10 mouse cellular contexts compared by ENCODE assay signal in the genomic region with DNA sequence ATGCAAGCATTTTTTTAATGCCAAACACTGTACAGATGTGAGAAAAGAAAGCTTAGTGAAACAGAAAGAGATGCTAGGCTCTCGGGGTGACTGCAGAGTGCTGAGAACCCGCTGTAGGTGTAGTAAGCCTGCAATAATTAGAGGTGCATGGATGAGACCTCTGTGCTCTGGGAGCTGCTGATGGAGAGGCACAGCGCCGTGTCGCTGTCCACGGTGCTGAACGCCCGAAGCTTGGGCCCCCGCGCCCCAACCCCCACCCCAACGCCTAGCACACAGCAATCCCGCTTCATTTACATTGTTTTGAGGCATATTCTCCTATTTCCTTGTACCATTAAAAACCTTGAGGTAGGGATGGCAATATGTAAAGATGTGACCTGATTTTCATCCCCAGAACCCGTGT. TPM values are rescaled to one million over a fixed set of nuclear protein-coding genes. Genes with fewer than 3 reads are reported as not detected.
DNase-seq lines count a peak whose midpoint lies in the region; ATAC-seq lines count a peak whose summit lies in the region.
"Had no signal": no experiment of that assay in that cellular context is flagged by ENCODE, and none has a peak within 500 bp of the region (broad histone marks: within the 10 kb centered on the region; RNA-seq: fewer than 3 reads in every experiment).

No protein-coding gene starts in this region.

- H3K9me3 ChIP-seq in forebrain, embryonic 14.5 days (replicated peaks; ENCODE audit: control insufficient read depth, low read length), result no peaks in the 10 kb centered on the region
- H3K9me3 ChIP-seq in forebrain, embryonic 12.5 days, result no peaks in the 10 kb centered on the region

- no peak for DNase-seq in forebrain, embryonic 14.5 days (ENCODE audit: low spot score)
- peak; percentile 39 for DNase-seq in lung, postnatal 14 days
- DNase-seq in lung, postnatal 36 days, result no peak
- peak; percentile 13 for DNase-seq in c-Kit-positive CD71-negative TER-119-negative erythroid progenitor cells, embryonic 14.5 days (ENCODE audit: low read depth)
- DNase-seq in right cerebral cortex, postnatal 14 days, result no peak
- DNase-seq in cerebellum, adult 9-11 months, result no peak

- H3K27me3 ChIP-seq in forebrain, embryonic 14.5 days (replicated peaks; ENCODE audit: control insufficient read depth, insufficient read depth, low read length), result peaks cover 9% of the 10 kb centered on the region
- H3K27me3 ChIP-seq in forebrain, embryonic 12.5 days, result peaks cover 39% of the 10 kb centered on the region

- peaks cover 6% of the 10 kb centered on the region for H3K4me1 ChIP-seq in forebrain, embryonic 14.5 days (ENCODE audit: control insufficient read depth, insufficient read depth, low read length)
- H3K4me1 ChIP-seq in forebrain, embryonic 12.5 days, result peaks cover 23% of the 10 kb centered on the region

- no peak for ATAC-seq in forebrain, embryonic 14.5 days
- no peak for ATAC-seq in forebrain, embryonic 12.5 days (ENCODE audit: low FRiP score)
- ATAC-seq in megakaryocyte progenitor cell, adult 5-6 weeks (replicated peaks; ENCODE audit: poor library complexity), result peak; percentile 61; the same call in 1 of the 2 replicates

- no peak overlapping the region for H3K4me2 ChIP-seq in forebrain, embryonic 14.5 days (ENCODE audit: low read length)
- no peak overlapping the region for H3K4me2 ChIP-seq in forebrain, embryonic 12.5 days
- H3K4me2 ChIP-seq: heart, embryonic 11.5 days had no signal

- H3K36me3 ChIP-seq in forebrain, embryonic 14.5 days (ENCODE audit: control insufficient read depth, insufficient read depth, low read length), result no peaks in the 10 kb centered on the region
- no peaks in the 10 kb centered on the region for H3K36me3 ChIP-seq in forebrain, embryonic 12.5 days (replicated peaks)

- H3K27ac ChIP-seq in forebrain, embryonic 14.5 days (ENCODE audit: low read depth, low read length), result no peak overlapping the region
- no peak overlapping the region for H3K27ac ChIP-seq in forebrain, embryonic 12.5 days
- H3K27ac ChIP-seq: macrophage had no signal

- WGBS in forebrain, embryonic 14.5 days, result 8% methylated on average over 13 of the region's 13 CpGs
- 8% methylated on average over 13 of the region's 13 CpGs for WGBS in forebrain, embryonic 12.5 days

- H3K9ac ChIP-seq in forebrain, embryonic 14.5 days (ENCODE audit: low read length), result peak overlapping the region; percentile 13; the same call in 1 of the 2 replicates
- no peak overlapping the region for H3K9ac ChIP-seq in forebrain, embryonic 12.5 days

- no peak overlapping the region for H3K4me3 ChIP-seq in forebrain, embryonic 14.5 days (ENCODE audit: low read depth, low read length)
- no peak overlapping the region for H3K4me3 ChIP-seq in forebrain, embryonic 12.5 days (replicated peaks)

RNA-seq across cellular contexts. Expression of a gene that starts 3.3 kb away (rescaled TPM):
- 40.4 and 51.4 TPM in 2 replicates for polyA plus RNA-seq in forebrain, embryonic 14.5 days (2014; fragmentation: Nextera tagmentation; extraction: Ambion mirVana)
- 21.7 and 23.3 TPM in 2 replicates for polyA plus RNA-seq in forebrain, embryonic 12.5 days (2016; fragmentation: Nextera tagmentation; extraction: Ambion mirVana)
- total RNA-seq in megakaryocyte progenitor cell, adult 5-6 weeks (2015), result not detected in 2 replicates
- not detected in 2 replicates for total RNA-seq in megakaryocyte progenitor cell, adult 5-6 weeks (2017)
- polyA plus RNA-seq: macrophage had no signal

RNA-seq across cellular contexts. Expression of a gene that starts 14.1 kb away (rescaled TPM):
- not detected in 2 replicates for polyA plus RNA-seq in forebrain, embryonic 14.5 days (2014; fragmentation: Nextera tagmentation; extraction: Ambion mirVana)
- polyA plus RNA-seq in forebrain, embryonic 12.5 days (2016; fragmentation: Nextera tagmentation; extraction: Ambion mirVana), result not detected in 2 replicates
- not detected in 2 replicates for total RNA-seq in megakaryocyte progenitor cell, adult 5-6 weeks (2015)
- total RNA-seq in megakaryocyte progenitor cell, adult 5-6 weeks (2017), result not detected in 2 replicates
- polyA plus RNA-seq: heart, embryonic 11.5 days; macrophage had no signal

RNA-seq across cellular contexts. Expression of a gene that starts 43.7 kb away (rescaled TPM):
- polyA plus RNA-seq in forebrain, embryonic 14.5 days (2014; fragmentation: Nextera tagmentation; extraction: Ambion mirVana), result 2.1 and 3.0 TPM in 2 replicates
- 0.58 and 1.3 TPM in 2 replicates for polyA plus RNA-seq in forebrain, embryonic 12.5 days (2016; fragmentation: Nextera tagmentation; extraction: Ambion mirVana)
- not detected in 2 replicates for total RNA-seq in megakaryocyte progenitor cell, adult 5-6 weeks (2015)
- not detected in 2 replicates for total RNA-seq in megakaryocyte progenitor cell, adult 5-6 weeks (2017)
- polyA plus RNA-seq: heart, embryonic 11.5 days; macrophage had no signal

RNA-seq across cellular contexts. Expression of a gene that starts 58.7 kb away (rescaled TPM):
- polyA plus RNA-seq in forebrain, embryonic 14.5 days (2014; fragmentation: Nextera tagmentation; extraction: Ambion mirVana), result 1.7 and 1.9 TPM in 2 replicates
- polyA plus RNA-seq in forebrain, embryonic 12.5 days (2016; fragmentation: Nextera tagmentation; extraction: Ambion mirVana), result 2.1 and 3.0 TPM in 2 replicates
- total RNA-seq in megakaryocyte progenitor cell, adult 5-6 weeks (2015), result not detected in 2 replicates
- not detected in 2 replicates for total RNA-seq in megakaryocyte progenitor cell, adult 5-6 weeks (2017)
- polyA plus RNA-seq: macrophage had no signal

Comparison
In these comparisons a context has a peak if more than half of its experiments do, and no peak if none do; other contexts are left out.
1. DNase-seq: peak in lung, postnatal 14 days (single experiment) and c-Kit-positive CD71-negative TER-119-negative erythroid progenitor cells, embryonic 14.5 days (single experiment); none in forebrain, embryonic 14.5 days (single experiment), lung, postnatal 36 days (single experiment), right cerebral cortex, postnatal 14 days (single experiment) and cerebellum, adult 9-11 months (single experiment).